Mouse (Mus musculus) forebrain, embryonic 11.5 days (tissue): ENCODE results near the gene Mrtfa. TPM values are rescaled to one million over a fixed set of nuclear protein-coding genes. Genes with fewer than 3 reads are reported as not detected.
A peak's percentile ranks its signal among the peaks of the same experiment; 100 is the strongest.

Experiments
- ATAC-seq: fragments of 200-750 bp; cut with Nextera tagmentation; replicated peaks from 2 replicates; pipeline ENCODE4 v1.8.0; 2017; ENCODE audit warnings: moderate TSS enrichment; ENCODE audit not compliant: low FRiP score
- DNase-seq: peaks from one replicate; pipeline ENCODE4 v3.0.0-alpha.2; 2017; ENCODE audit warnings: low spot score
- H3K27ac ChIP-seq: fragments of 300-500 bp; sonication (generic); 2 replicates; pipeline ENCODE4 v1.5.1; 2014; ENCODE audit warnings: low read depth, low read length
- H3K27me3 ChIP-seq: fragments of 300-500 bp; sonication (generic); 2 replicates; pipeline ENCODE4 v1.6.1; 2014; ENCODE audit warnings: mild to moderate bottlenecking, low read length, mixed read lengths; ENCODE audit not compliant: control insufficient read depth, insufficient read depth
- H3K36me3 ChIP-seq: fragments of 300-500 bp; sonication (generic); 2 replicates; pipeline ENCODE4 v1.6.1; 2014; ENCODE audit warnings: mild to moderate bottlenecking, low read length, moderate library complexity, mixed read lengths; ENCODE audit not compliant: control insufficient read depth, insufficient read depth
- H3K4me1 ChIP-seq: fragments of 300-500 bp; sonication (generic); replicated peaks from 2 replicates; pipeline ENCODE4 v1.6.1; 2014; ENCODE audit warnings: low read length, mixed read lengths; ENCODE audit not compliant: control insufficient read depth, insufficient read depth
- H3K4me2 ChIP-seq: fragments of 300-500 bp; sonication (generic); 2 replicates; pipeline ENCODE4 v1.6.1; 2014; ENCODE audit warnings: low read depth, mild to moderate bottlenecking, low read length, moderate library complexity, mixed read lengths; ENCODE audit not compliant: severe bottlenecking
- H3K4me3 ChIP-seq: fragments of 300-500 bp; sonication (generic); 2 replicates; pipeline ENCODE4 v1.5.1; 2014; ENCODE audit warnings: low read depth, low read length
- H3K9ac ChIP-seq: fragments of 300-500 bp; sonication (generic); 2 replicates; pipeline ENCODE4 v1.6.1; 2014; ENCODE audit warnings: low read length
- H3K9me3 ChIP-seq: fragments of 300-500 bp; sonication (generic); 2 replicates; pipeline ENCODE4 v1.6.1; 2016; ENCODE audit warnings: low read length, mixed read lengths; ENCODE audit not compliant: control insufficient read depth
- WGBS: fragments of 180-500 bp; shearing (Covaris S2); extraction: QIAGEN DNeasy Blood & Tissue Kit; methylation state at CpG from one replicate; pipeline ENCODE4 v1.1.7; 2014; 5-methylcytosine and 5-hydroxymethylcytosine counted together
- polyA plus RNA-seq: library from polyadenylated mRNA; unstranded; fragments of >200 nt; fragmentation: Nextera tagmentation; extraction: Ambion mirVana; gene quantifications from 2 replicates; pipeline ENCODE4 v1.2.1, GENCODE M21; 2014

Gene Mrtfa
- polyA plus RNA-seq, 1 experiment from 2014 or later: 30.5 TPM

DNA sequence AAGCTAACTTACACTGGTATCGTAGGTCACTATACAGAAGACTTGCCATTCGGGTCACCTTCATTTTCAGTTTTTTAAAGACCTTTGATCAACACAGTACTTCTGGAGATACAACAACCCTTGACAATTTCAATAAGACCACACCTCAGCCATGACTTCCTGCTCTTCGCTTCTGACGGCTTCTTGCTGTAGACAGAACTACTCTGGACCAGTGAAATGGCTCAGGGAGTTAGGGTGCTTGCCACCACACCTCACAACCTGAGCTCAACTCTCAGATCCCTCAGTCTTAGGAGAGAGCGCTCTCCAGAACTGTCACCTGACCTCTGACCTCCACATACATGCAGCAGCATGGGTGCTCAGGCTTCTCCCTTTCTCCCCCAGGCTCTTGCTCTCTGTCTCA is 59.4 kb downstream of the Mrtfa start:
- H3K4me2 ChIP-seq: no peak overlapping the region
- 0 out of 2 replicates have a peak, but pooled peaks cover 2% of the 10 kb centered on the region for H3K4me1 ChIP-seq
- no peaks in the 10 kb centered on the region for H3K27me3 ChIP-seq
- no peaks in the 10 kb centered on the region for H3K9me3 ChIP-seq
- no peak for DNase-seq
- H3K4me3 ChIP-seq: no peak overlapping the region
- no peaks in the 10 kb centered on the region for H3K36me3 ChIP-seq
- WGBS: 94% methylated on average over 5 of the region's 5 CpGs
- no peak overlapping the region for H3K27ac ChIP-seq
- ATAC-seq: no peak
- no peak overlapping the region for H3K9ac ChIP-seq

DNA sequence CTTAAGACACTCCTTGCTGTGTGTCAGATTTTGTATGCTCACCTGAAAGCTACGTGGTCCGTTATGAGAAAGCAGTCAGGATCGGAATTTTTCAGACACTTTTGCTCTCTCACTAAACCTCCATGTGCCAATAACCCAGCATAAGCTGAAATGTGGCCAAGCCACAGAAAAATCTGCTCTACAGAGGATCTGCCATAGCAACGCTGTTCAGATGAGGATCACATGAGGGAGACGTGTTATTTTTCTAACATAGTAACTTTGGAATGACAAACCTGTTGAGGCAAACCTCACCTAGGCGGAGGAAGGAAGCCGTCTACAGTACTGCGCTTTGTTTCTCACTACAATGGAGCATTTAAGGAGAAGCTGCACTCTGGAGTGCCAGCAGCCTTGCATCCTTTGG is 60.6 kb downstream of the Mrtfa start:
- Histone ChIP-seq H3K4me3 (no peak overlapping the region), H3K9me3 (no peaks in the 10 kb centered on the region), H3K4me2 (no peak overlapping the region), H3K27me3 (no peaks in the 10 kb centered on the region), H3K27ac (no peak overlapping the region), H3K9ac (no peak overlapping the region), H3K4me1 (0 out of 2 replicates have a peak, but pooled peaks cover 2% of the 10 kb centered on the region), H3K36me3 (no peaks in the 10 kb centered on the region)
- DNase-seq (no peak), ATAC-seq (no peak)
- 79% methylated on average over 8 of the region's 8 CpGs for WGBS

DNA sequence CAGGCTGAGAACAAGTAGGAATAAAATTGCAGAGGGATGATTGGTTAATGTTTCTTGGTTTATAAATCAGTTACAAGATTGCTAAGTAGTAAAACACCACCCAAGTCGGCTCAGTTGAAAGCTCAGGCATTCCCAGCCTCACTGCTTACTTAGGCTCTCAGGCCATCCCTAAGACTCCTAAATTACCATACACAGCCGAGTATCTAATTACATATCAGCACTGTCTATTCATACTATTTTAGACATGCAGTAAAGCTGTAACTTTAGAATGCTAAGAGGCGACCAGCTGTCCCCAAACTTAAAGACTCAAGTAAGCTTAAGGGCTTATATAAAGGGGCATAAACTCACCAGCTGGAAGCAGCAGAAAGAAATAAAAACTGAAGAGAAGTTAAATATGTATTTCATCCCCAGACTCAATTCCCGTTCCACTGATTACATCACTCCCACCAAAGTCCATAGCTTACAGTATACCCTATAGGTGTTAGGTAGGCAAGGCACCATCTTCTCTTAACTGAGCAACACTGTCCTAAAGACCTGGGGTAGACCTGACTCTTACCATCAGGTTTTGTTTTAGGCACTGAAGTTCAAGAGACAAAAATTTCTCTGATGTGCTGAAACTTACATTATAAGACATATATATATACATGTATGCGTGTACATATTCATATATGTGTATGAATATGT is 62.3 kb downstream of the Mrtfa start:
- H3K27ac ChIP-seq: no peak overlapping the region
- WGBS: 83% methylated on average over 5 of the region's 5 CpGs
- H3K27me3 ChIP-seq: no peaks in the 10 kb centered on the region
- H3K4me3 ChIP-seq: no peak overlapping the region
- ATAC-seq (no peak), DNase-seq (no peak)
- no peaks in the 10 kb centered on the region for H3K9me3 ChIP-seq
- no peaks in the 10 kb centered on the region for H3K36me3 ChIP-seq
- 0 out of 2 replicates have a peak, but pooled peaks cover 2% of the 10 kb centered on the region for H3K4me1 ChIP-seq
- H3K9ac ChIP-seq: no peak overlapping the region
- H3K4me2 ChIP-seq: no peak overlapping the region

DNA sequence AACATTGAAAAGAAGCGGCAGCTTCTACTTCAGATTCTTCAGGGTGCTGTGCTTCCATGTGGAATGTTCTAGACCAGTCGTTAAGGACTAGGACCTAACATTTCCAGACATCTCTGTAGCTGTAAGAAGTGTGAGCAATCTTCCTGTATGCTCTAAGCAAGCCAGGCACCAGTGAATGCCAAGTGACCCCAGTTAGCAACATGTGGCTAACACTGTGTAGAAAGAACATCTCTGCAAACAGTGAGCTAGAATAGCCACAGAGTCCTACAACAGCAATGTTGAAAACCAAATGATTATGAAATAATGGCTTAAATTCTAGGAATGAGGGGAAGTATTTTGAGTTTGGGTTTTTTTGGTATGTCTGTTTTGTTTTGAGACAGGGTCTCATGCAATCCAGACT is 66.3 kb downstream of the Mrtfa start:
- H3K4me2 ChIP-seq: no peak overlapping the region
- H3K9ac ChIP-seq: no peak overlapping the region
- H3K4me3 ChIP-seq: no peak overlapping the region
- WGBS: 91% methylated on average over 2 of the region's 2 CpGs
- 0 out of 2 replicates have a peak, but pooled peaks cover 2% of the 10 kb centered on the region for H3K4me1 ChIP-seq
- no peaks in the 10 kb centered on the region for H3K9me3 ChIP-seq
- ATAC-seq: no peak
- no peak overlapping the region for H3K27ac ChIP-seq
- no peaks in the 10 kb centered on the region for H3K27me3 ChIP-seq
- DNase-seq: no peak
- H3K36me3 ChIP-seq: no peaks in the 10 kb centered on the region

DNA sequence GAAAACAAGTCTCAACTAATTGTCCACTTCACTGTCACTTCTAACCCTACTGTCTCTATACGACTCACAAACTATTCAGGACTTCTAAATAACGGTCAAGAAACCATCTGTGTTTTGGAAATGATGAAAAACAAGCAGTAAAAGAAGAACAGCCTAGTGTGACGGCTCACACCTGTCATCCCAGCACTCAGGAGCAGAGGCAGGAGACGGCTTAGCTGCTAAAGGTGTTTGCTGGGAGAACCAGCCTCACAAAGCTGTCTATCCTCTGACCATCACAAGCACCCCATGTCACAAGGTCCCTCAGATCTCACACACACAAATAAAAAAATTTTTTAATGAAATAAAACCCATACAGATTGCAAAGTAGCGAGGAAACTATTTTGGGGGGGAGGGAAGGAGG is 67.4 kb downstream of the Mrtfa start:
- no peak for ATAC-seq
- WGBS: 86% methylated on average over 5 of the region's 5 CpGs
- Histone ChIP-seq H3K27ac (no peak overlapping the region), H3K36me3 (no peaks in the 10 kb centered on the region), H3K9ac (no peak overlapping the region), H3K9me3 (no peaks in the 10 kb centered on the region), H3K4me2 (no peak overlapping the region), H3K4me3 (no peak overlapping the region), H3K27me3 (no peaks in the 10 kb centered on the region), H3K4me1 (0 out of 2 replicates have a peak, but pooled peaks cover 2% of the 10 kb centered on the region)
- no peak for DNase-seq

DNA sequence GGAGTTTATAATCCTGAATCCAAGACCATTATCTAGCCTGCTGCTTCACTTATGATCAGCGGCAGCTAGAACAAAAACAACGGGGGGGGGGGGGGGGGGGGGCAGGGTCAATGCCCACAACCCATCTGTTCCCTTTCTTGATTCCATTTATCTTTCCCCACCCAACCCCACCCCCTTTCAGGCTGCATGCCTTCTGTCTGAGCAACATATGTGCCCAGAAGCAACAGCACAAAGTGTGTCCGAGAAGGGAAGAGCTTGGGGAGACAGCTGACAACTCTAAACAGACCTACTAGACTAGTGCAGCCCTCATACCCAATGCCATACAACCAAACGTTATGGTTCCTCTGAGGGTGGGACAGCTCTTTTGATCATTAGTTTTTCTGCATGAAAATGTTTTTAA is 68.0 kb downstream of the Mrtfa start:
- WGBS: 64% methylated on average over 3 of the region's 4 CpGs
- H3K27ac ChIP-seq: peak overlapping the region; percentile 50
- H3K4me1 ChIP-seq: 0 out of 2 replicates have a peak, but pooled peaks cover 2% of the 10 kb centered on the region
- no peak for ATAC-seq
- DNase-seq: peak; percentile 55
- H3K4me3 ChIP-seq: no peak overlapping the region
- no peaks in the 10 kb centered on the region for H3K27me3 ChIP-seq
- H3K9me3 ChIP-seq: no peaks in the 10 kb centered on the region
- H3K36me3 ChIP-seq: no peaks in the 10 kb centered on the region
- H3K4me2 ChIP-seq: no peak overlapping the region
- no peak overlapping the region for H3K9ac ChIP-seq

DNA sequence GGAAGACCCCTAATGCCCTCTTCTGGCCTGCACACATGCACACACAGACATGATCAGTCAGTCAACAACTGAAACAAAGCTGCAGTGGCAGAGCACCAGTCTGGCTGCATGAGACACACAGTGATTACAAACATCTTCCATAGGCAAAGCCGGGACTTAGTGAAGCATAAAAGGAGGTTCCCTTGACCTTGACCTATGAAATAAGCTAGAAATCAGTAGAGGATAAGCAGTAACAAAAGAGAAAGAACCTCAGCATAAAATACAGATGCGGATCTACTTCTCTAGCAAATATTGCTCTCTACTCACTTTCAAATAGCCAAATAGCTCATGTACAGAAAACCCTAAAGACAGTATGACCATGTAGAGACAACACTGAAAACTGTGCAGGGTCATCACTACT is 68.5 kb downstream of the Mrtfa start:
- Histone ChIP-seq H3K4me1 (0 out of 2 replicates have a peak, but pooled peaks cover 2% of the 10 kb centered on the region), H3K27me3 (no peaks in the 10 kb centered on the region), H3K9me3 (no peaks in the 10 kb centered on the region), H3K36me3 (no peaks in the 10 kb centered on the region), H3K9ac (no peak overlapping the region), H3K4me2 (no peak overlapping the region), H3K4me3 (no peak overlapping the region), H3K27ac (peak overlapping the region; percentile 50)
- DNase-seq: no peak
- WGBS: 79% methylated on average over 2 of the region's 2 CpGs
- ATAC-seq: no peak

DNA sequence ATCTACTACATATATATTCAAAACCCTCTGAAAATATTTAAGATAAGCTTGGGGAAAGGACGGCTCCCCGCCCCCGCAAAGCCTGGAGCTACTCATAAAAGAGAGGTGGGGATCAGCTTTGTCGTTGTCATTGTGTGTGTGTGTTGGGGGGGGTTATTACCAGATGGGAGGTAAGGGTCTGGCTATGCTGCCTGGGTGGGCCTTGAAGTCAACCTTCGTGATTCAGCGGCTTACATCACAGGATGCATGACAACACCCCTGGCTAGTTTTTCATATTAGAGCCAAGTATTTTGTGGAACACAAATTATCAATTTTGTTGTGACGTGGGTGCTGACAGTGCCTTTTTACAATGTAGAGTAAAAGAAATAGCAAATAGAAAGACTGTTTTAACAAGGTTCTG is 69.6 kb downstream of the Mrtfa start:
- H3K27ac ChIP-seq: no peak overlapping the region
- ATAC-seq (no peak), DNase-seq (no peak)
- H3K27me3 ChIP-seq: no peaks in the 10 kb centered on the region
- 79% methylated on average over 7 of the region's 7 CpGs for WGBS
- H3K36me3 ChIP-seq: no peaks in the 10 kb centered on the region
- 0 out of 2 replicates have a peak, but pooled peaks cover 2% of the 10 kb centered on the region for H3K4me1 ChIP-seq
- no peaks in the 10 kb centered on the region for H3K9me3 ChIP-seq
- H3K4me3 ChIP-seq: no peak overlapping the region
- no peak overlapping the region for H3K4me2 ChIP-seq
- H3K9ac ChIP-seq: no peak overlapping the region

DNA sequence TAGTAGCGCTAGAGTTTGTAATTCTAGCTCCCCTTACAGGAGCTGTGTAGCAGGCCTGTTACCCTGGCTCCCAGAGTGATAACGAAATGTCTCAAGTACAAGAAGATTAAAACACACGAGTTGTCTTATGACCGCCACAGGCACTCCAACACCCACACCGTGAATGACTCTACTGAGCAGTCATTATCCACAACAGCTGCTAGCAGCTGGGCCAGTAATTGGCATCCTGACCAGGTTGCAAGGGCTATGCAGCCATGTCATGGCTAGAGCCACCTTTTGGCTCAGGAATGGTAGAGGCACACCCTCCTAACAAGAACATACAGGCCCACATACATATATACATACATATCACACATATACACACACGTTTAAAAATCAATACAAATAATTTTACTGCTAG is 70.4 kb downstream of the Mrtfa start:
- 0 out of 2 replicates have a peak, but pooled peaks cover 2% of the 10 kb centered on the region for H3K4me1 ChIP-seq
- WGBS: 86% methylated on average over 6 of the region's 6 CpGs
- no peak overlapping the region for H3K4me2 ChIP-seq
- DNase-seq: no peak
- no peaks in the 10 kb centered on the region for H3K27me3 ChIP-seq
- no peaks in the 10 kb centered on the region for H3K36me3 ChIP-seq
- H3K4me3 ChIP-seq: no peak overlapping the region
- H3K27ac ChIP-seq: no peak overlapping the region
- no peaks in the 10 kb centered on the region for H3K9me3 ChIP-seq
- no peak overlapping the region for H3K9ac ChIP-seq
- no peak for ATAC-seq
